Mouse (Mus musculus) ES-Bruce4 (cell line): Measurements from ENCODE around the gene Parp8. TPM values are rescaled to one million over a fixed set of nuclear protein-coding genes. Genes with fewer than 3 reads are reported as not detected.

Experiments
- H3K27ac ChIP-seq: 2 replicates; pipeline ENCODE4 v1.5.1; 2012; ENCODE audit warnings: low read length, inconsistent platforms; ENCODE audit not compliant: insufficient read depth
- H3K27me3 ChIP-seq: 2 replicates; pipeline ENCODE4 v1.6.1; 2012; ENCODE audit warnings: mild to moderate bottlenecking, low read length, inconsistent platforms; ENCODE audit not compliant: control insufficient read depth, poor library complexity, insufficient read depth, severe bottlenecking
- H3K36me3 ChIP-seq: 2 replicates; pipeline ENCODE4 v1.6.1; 2012; ENCODE audit warnings: inconsistent platforms, mild to moderate bottlenecking, low read length, moderate library complexity; ENCODE audit not compliant: control insufficient read depth, poor library complexity, insufficient read depth, severe bottlenecking
- H3K4me1 ChIP-seq: one replicate; pipeline ENCODE4 v1.8.1; 2011; ENCODE audit warnings: low read length; ENCODE audit not compliant: control insufficient read depth, insufficient read depth
- H3K4me3 ChIP-seq: 2 replicates; pipeline ENCODE4 v1.5.1; 2011; ENCODE audit warnings: low read depth, mild to moderate bottlenecking, low read length
- H3K9ac ChIP-seq: 2 replicates; pipeline ENCODE4 v1.6.1; 2012; ENCODE audit warnings: low read depth, mild to moderate bottlenecking, inconsistent platforms; ENCODE audit not compliant: poor library complexity, severe bottlenecking
- H3K9me3 ChIP-seq: replicated peaks from 2 replicates; pipeline ENCODE4 v1.6.1; 2012; ENCODE audit warnings: mild to moderate bottlenecking, low read length, inconsistent platforms; ENCODE audit not compliant: control insufficient read depth, poor library complexity, insufficient read depth, severe bottlenecking
- CTCF ChIP-seq: IDR thresholded peaks from one replicate; pipeline ENCODE4 v1.8.1; 2011; ENCODE audit warnings: low read depth, low read length
- EP300 ChIP-seq: IDR thresholded peaks from 2 replicates; pipeline ENCODE4 v1.6.1; 2011; ENCODE audit warnings: low read depth, low read length; ENCODE audit not compliant: insufficient read depth
- POLR2A ChIP-seq: IDR thresholded peaks from one replicate; pipeline ENCODE4 v1.8.1; 2011; ENCODE audit warnings: low read length; ENCODE audit not compliant: insufficient read depth
- polyA plus RNA-seq: library from polyadenylated mRNA; stranded (reverse); fragments of >200 nt; gene quantifications from 2 replicates; pipeline ENCODE4 v1.2.4, GENCODE M21; 2011; ENCODE audit warnings: low read depth; ENCODE audit not compliant: missing spikeins, insufficient read depth, insufficient read length

Parp8 gene
- polyA plus RNA-seq, 1 experiment: 1.3 TPM

- Histone ChIP-seq H3K27me3 (no peaks in the 10 kb centered on the region), H3K27ac (no peak overlapping the region), H3K36me3 (no peaks in the 10 kb centered on the region), H3K9ac (no peak overlapping the region), H3K4me3 (no peak overlapping the region), H3K9me3 (no peaks in the 10 kb centered on the region), H3K4me1 (no peaks in the 10 kb centered on the region)
- no peak for TF ChIP-seq CTCF
- TF ChIP-seq EP300: no peak
These were observed 107.9 kb downstream of the Parp8 start for GRCm38 (mm10) chr13:116917387-116917930.

GRCm38 (mm10) chr13:116908284-116908683, 117.1 kb downstream of the Parp8 start:
- H3K27ac ChIP-seq: no peak overlapping the region
- no peaks in the 10 kb centered on the region for H3K27me3 ChIP-seq
- H3K9me3 ChIP-seq: no peaks in the 10 kb centered on the region
- no peak overlapping the region for H3K9ac ChIP-seq
- H3K4me3 ChIP-seq: no peak overlapping the region
- no peaks in the 10 kb centered on the region for H3K4me1 ChIP-seq
- TF ChIP-seq POLR2A (no peak), EP300 (no peak), CTCF (no peak)
- no peaks in the 10 kb centered on the region for H3K36me3 ChIP-seq

- Histone ChIP-seq H3K36me3 (no peaks in the 10 kb centered on the region), H3K9ac (no peak overlapping the region), H3K4me3 (no peak overlapping the region), H3K27me3 (no peaks in the 10 kb centered on the region), H3K4me1 (no peaks in the 10 kb centered on the region), H3K27ac (no peak overlapping the region), H3K9me3 (no peaks in the 10 kb centered on the region)
- TF ChIP-seq EP300 (no peak), POLR2A (no peak), CTCF (no peak)
These were observed 121.9 kb downstream of the Parp8 start for GRCm38 (mm10) chr13:116903394-116903793.

GRCm38 (mm10) chr13:116898395-116898794, 126.9 kb downstream of the Parp8 start:
- Histone ChIP-seq H3K36me3 (no peaks in the 10 kb centered on the region), H3K9ac (no peak overlapping the region), H3K27me3 (no peaks in the 10 kb centered on the region), H3K4me3 (no peak overlapping the region), H3K4me1 (no peaks in the 10 kb centered on the region), H3K9me3 (no peaks in the 10 kb centered on the region), H3K27ac (no peak overlapping the region)
- TF ChIP-seq POLR2A (no peak), CTCF (no peak), EP300 (no peak)

- H3K4me1 ChIP-seq: no peaks in the 10 kb centered on the region
- H3K9ac ChIP-seq: no peak overlapping the region
- H3K9me3 ChIP-seq: no peaks in the 10 kb centered on the region
- TF ChIP-seq CTCF (no peak), POLR2A (no peak), EP300 (no peak)
- no peaks in the 10 kb centered on the region for H3K27me3 ChIP-seq
- no peak overlapping the region for H3K4me3 ChIP-seq
- no peak overlapping the region for H3K27ac ChIP-seq
- no peaks in the 10 kb centered on the region for H3K36me3 ChIP-seq
These were observed 127.6 kb downstream of the Parp8 start for GRCm38 (mm10) chr13:116897711-116898110.

GRCm38 (mm10) chr13:116884422-116884942, 140.9 kb downstream of the Parp8 start:
- TF ChIP-seq POLR2A (no peak), EP300 (no peak), CTCF (no peak)
- H3K4me3 ChIP-seq: no peak overlapping the region
- H3K27ac ChIP-seq: no peak overlapping the region
- H3K9ac ChIP-seq: no peak overlapping the region
- no peaks in the 10 kb centered on the region for H3K36me3 ChIP-seq
- no peaks in the 10 kb centered on the region for H3K4me1 ChIP-seq
- H3K9me3 ChIP-seq: no peaks in the 10 kb centered on the region
- H3K27me3 ChIP-seq: no peaks in the 10 kb centered on the region
